Mouse (Mus musculus) liver, embryonic 14.5 days (tissue): ENCODE data around the gene Nsd2.

ENCODE experiments used
- CTCF ChIP-seq: IDR thresholded peaks from 2 replicates; pipeline ENCODE4 v1.5.1; 2016; ENCODE audit warnings: antibody characterized with exemption, low read depth, control low read depth
- EP300 ChIP-seq: IDR thresholded peaks from 2 replicates; pipeline ENCODE4 v1.6.1; 2016; ENCODE audit warnings: antibody characterized with exemption, low read depth

DNA sequence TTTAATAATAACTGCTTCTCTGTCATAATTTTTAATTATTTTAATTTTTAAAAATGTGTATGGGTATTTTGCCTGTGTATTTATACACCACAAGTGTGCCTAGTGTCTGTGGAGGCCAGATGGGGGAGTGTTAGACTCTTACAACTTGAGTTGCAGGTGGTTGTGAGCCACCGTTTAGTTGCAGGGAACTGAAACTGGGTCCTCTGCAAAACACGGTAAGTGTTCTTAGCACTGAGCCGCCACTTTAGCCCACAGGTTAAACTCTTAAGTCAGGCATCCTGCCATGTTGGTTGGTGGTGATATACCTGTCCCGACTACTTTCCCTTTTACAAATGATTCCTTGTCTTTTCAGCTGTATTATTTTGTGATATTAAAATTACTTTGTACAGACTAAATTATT is 22.0 kb downstream of the Nsd2 start:
- TF ChIP-seq CTCF (no peak), EP300 (no peak)
